Mouse (Mus musculus) B cell, adult 2 months (primary cell): ENCODE results near the gene Zscan21.
A peak's percentile ranks its signal among the peaks of the same experiment; 100 is the strongest.

Experiments used
- DNase-seq, 2 experiments: peaks; one replicate each; pipeline ENCODE4 v3.0.0; 2022

The Zscan21 gene

DNA sequence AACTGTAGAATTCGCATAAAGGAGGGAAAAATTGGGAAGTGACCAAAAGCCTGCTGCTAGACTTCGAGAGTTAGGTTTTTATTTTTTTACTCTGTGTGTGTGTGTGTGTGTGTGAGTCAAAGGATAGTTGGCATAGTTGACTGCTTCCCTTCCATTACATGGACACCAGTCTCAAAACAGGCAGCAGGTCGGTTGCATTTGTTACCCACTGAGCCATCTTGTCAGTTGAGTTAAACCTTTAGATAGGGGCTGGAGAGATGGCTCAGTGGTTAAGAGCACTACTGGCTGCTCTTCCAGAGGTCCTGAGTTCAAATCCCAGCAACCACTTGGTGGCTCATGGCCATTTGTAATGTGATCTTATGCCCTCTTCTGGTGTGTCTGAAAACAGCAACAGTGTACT lies 1.3 kb downstream of the Zscan21 start:
- DNase-seq = no peak

GRCm38 (mm10) chr5:138132425-138133064 lies 15.8 kb downstream of the Zscan21 start:
- no peak for DNase-seq

- DNase-seq = no peak
These were observed 20.6 kb downstream of the Zscan21 start for GRCm38 (mm10) chr5:138137257-138137656.

DNA sequence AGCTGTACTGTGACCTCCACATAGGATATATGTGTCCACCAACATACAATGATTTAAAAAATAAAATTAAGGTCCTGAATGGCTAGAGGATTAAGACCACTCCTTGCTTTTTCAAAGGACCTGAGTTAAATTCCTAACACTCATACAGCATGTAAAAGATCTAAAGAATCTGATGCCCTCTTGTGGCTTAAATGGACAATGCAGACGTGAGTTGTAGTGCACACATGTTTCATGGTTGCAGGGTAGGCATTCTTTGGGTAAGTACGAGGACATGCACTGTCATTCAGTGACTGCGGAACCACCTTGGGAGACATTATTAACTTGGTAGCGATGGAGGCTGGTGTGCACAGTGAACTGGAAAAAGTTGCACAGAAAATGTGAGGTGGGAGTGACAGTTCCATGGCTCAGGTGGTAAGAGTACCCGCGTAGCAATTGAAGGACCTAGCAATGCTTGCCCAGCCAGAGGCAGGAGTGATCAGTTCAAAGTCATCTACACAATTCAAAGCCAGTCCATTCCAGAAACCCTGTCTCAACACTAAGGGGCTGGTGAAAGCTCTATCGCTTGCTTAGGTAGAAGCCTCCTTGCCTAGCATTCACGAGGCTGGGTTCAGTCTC lies 21.3 kb downstream of the Zscan21 start:
- DNase-seq = peak; percentile 43 to 44

DNA sequence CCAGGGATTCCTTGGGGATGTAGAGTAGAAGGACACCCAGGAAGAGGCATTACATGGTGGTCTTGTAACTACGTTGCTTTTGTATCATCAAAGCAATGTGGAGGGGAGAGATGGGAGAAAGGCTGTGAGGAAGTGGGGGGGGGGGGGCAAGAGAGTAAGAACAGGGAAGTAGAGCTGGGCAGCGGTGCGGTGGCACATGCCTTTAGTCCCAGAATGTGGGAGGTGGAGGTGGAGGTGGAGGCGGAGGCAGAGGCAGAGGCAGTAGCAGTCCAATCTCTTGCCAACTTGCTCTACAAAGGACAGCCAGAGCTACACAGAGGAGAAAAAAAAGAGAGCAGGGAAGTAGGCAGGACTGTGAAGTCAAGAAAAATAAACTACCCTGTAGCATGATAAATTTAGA lies 21.9 kb downstream of the Zscan21 start:
- no peak for DNase-seq

DNA sequence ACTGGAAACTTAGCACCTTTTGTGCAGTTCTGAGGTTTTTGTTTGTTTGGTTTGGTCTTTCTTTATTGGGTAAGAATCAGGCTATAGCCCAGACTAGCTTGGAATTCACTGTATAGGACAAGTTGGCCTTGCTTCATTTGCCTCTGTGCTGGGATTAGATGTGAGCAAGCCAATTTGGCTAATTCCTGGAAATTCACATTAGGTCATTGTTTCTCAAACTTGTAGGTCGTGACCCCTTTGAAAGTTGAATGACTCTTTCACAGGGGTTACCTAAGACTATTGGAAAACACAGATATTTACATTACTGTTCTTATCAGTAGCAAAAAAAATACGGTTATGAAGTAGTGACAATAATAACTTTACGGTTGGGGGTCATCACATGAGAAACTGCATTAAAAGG lies 37.7 kb downstream of the Zscan21 start:
- DNase-seq = no peak

GRCm38 (mm10) chr5:138155443-138155976 lies 38.8 kb downstream of the Zscan21 start, which contains the start of gene Zfp113:
Gene Zfp113, minus strand, starts transcription at chr5:138155744.
- DNase-seq = peak; percentile 82 to 87

GRCm38 (mm10) chr5:138160224-138160762 lies 43.6 kb downstream of the Zscan21 start:
- no peak for DNase-seq

- peak; percentile 97 for DNase-seq
These were observed 44.4 kb downstream of the Zscan21 start, which contains the start of gene Cops6 for GRCm38 (mm10) chr5:138160842-138161665. Gene Cops6, plus strand, starts transcription at chr5:138161071.

GRCm38 (mm10) chr5:138163046-138163445 lies 46.3 kb downstream of the Zscan21 start:
- DNase-seq = no peak

- DNase-seq = no peak
These were observed 46.9 kb downstream of the Zscan21 start for GRCm38 (mm10) chr5:138163610-138164009.

DNA sequence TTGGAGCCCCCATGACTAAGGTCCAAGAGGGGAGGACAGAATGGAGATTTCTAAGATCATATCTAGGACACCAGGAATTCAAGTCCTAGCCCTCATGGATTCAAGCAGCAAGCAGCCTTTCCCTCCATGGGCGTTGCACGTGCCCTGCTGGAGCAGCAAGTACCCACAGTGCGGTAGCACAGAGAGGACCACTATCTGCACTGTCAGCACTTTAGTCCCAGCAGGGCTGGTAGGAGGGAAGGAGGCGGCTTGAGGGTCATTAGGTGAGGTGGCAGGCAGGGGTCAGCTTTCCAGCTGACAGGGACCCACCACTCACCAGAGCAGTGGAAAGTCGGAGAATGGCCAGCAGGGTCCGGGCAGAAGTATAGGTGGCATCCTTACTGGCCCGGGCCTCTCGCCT lies 48.9 kb downstream of the Zscan21 start:
- no peak for DNase-seq

DNA sequence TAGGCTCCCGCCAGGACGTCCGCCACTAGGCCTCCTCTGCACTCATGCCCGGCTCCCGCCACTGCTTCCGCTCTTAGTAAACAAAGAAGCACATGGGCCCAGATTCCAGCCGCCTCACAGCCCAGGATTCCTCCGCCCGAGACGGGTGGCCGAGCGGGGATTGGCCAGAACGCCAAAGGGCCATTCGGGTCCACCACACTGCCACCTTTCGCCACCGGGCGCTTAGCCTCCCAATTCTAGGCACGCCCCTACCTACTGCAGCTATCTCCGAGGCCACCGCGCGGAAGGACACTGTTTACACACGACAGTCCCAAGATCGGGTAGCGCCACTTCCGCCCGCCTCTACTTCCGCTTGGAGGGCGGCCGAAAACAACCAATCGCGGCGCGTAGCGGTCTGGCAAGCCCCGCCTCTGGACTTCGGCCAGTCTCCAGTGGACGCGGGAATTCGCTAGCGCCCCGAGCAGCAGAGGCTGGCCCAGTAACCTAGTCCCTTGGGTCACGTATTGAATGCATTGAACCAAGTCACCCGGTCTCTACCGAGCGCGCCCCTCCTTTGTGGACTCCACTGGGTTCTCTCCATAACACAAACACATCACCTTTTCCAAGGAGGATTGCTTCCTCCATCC lies 54.3 kb downstream of the Zscan21 start:
- peak; percentile 90 to 93 for DNase-seq

DNA sequence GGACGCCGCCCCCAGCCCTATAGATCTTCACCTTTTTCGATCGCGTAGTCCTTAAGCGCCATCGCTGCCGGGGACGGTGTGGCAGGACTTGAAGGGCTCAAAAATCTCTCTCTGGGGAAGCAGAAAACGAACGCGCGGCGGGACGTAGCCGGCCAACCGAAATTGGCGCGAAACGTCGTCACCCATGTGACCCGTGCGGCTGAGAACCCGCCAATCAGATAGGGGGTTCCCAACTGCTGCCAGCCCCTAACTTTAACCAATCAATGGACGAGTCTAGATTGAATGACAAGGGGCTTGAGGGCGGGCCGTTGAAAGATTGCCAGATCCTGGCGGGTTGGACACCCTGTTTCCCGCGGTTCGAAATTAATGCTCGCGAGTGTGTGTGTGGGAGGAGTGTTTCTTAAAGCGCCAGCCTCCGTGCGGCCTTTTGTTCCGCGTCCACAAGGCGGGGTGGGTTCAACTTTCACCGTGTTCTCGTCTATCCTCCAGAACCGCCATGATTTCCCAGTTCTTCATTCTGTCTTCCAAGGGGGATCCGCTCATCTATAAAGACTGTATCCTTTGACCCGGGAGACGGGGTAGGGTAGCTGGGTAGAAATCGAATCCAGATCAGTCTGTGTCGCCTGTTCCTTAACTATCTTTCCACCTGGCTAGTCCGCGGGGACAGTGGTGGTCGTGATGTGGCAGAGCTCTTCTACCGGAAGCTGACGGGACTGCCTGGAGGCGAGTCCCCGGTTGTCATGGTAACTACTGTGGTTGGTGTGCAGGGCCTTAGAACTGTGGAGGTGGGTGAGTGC lies 55.2 kb downstream of the Zscan21 start, which contains the start of the genes Ap4m1 and Mcm7:
Gene Ap4m1 (plus strand): TSS at position 308 of the 797 bp plus-strand sequence.
Gene Mcm7 (minus strand): TSS at position 728 of the 797 bp plus-strand sequence.
- DNase-seq = peak; percentile 90 to 93

DNA sequence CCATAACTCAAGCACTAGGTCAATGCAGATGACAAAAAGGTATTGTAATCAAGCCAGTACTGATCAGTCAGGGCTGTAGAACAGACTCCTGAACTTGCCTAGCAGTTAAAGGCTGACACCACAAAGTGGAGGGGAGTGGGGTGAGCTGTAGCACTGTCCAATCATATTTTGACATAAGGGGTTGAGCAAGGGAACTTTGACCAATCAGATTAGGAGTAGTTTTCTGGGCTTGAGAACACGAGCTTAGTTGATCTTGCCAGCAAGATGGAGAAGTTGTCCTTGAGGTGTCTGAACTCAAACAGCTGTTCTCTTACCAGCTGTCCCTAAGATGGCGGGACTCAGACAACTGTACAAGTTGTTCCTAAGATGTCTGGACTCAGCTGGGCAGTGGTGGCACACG lies 56.5 kb downstream of the Zscan21 start:
- DNase-seq = no peak
